Mouse (Mus musculus): Measurements from ENCODE around the gene Sec62. TPM values are rescaled to one million over a fixed set of nuclear protein-coding genes. Genes with fewer than 3 reads are reported as not detected.

Gene Sec62
- 51.7 and 52.8 TPM in 2 replicates for polyA plus RNA-seq (2012; rRNA removed)

DNA sequence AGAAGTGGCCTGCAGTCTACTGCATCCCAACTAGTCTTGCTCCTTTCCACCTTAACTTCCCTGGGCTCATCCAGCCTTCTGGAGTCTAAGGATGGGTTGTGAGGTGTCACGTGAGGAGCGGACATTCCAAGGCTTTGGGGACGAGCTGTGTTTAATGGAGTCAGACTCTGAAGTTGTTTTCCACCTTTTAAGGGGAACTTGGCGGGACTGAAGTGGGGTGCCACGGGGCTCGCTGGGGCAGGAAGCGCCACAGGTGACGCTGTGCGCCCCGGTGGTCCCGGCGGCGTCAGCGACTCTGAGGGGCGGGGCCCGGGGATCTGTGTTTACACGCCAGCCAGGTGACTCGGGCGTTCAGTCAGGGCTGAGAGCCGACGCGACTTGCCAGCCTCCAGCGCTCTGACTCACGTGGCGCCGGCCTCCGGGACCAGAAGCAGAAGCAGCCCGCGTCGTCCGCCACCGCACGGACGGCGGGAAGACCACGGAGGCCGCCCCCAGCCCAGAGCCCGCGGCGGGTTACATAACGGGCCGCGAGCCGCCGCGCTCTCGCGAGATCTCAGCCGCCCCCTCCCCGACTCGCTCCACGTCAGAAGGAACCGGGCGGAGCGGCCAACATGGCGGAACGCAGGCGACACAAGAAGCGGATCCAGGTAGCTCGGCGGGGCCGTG, at the start of gene Sec62:
Gene Sec62 (plus strand): TSS at position 139 of the 666 bp plus-strand sequence.

DNA sequence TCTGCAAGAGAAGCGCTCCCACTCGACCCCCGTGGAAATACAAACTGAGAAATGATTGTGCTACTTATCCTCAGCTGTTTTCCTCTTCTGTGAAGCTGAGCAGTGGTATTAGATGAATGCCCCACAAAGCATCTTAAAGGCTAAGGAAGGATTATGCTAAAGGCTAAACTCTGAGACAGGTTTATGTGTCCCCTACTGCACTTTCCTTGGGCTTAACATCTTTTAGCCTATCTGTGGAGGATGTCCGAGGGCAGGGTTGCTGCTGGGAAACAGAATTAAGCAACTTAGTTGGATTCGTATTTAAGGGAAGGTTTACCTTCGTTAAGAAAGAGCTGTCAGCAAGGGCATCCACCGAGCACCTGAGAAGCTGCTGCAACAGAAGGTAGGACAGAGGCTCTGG, 46.7 kb upstream of the Sec62 start, which contains the start of gene Samd7:
Gene Samd7 (plus strand): TSS at position 288 of the 400 bp plus-strand sequence.

DNA sequence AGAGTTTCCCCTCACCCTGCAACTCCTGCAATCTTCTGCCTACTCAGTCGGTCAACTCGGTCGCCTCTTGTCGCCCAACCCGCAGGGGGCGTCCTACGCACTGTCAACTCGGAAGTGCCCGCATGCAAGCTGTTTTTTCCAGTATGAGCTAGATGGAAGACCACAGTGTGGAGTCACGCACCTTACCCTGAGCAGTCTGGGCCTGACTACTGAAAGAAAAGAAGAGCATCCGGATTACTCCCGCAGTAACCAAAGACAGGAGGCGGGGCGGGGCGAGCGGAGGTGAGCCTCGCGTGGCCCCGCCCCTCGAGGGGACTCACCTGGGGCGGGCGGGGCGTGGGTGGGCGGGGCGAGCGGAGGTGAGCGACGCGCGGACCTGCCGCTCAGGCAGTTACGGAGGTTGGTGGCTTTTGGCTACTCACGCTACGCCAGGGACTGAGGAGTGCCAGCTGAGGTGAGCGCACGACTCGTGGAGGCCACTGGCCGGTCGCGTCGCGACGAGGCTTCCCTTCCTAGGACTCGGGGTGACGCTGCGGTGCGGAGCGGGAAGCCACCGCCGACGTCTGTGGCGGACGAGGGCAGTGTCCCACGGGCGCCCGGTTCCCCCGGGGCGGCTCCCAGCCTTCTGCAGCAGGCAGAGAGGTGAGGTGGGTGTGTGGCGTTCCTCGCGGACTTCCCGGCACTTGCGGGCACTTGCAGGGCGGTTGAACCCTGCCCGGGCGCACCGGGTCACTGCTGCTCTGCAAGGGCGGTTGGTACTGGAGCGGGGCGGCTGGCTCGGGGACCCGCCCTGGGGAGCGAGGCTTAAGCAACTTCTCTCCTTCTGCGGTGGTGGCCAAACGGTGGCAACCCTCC, 63.2 kb downstream of the Sec62 start, which contains the start of gene Gpr160:
Gene Gpr160 (plus strand): TSS at position 347 of the 855 bp plus-strand sequence.

Other genes with a start within 250 kb of the Sec62 start
- gene Mecom, start 244.9 kb upstream of the Sec62 start, polyA plus RNA-seq (2012; rRNA removed) = 4.8 and 9.6 TPM in 2 replicates
- 0.13 and 0.15 TPM in 2 replicates for gene Actrt3, start 192.9 kb upstream of the Sec62 start, polyA plus RNA-seq (2012; rRNA removed)
- 22.0 and 25.5 TPM in 2 replicates for gene Mynn, start 190.8 kb upstream of the Sec62 start, polyA plus RNA-seq (2012; rRNA removed)
- gene Lrriq4, start 148.4 kb upstream of the Sec62 start, polyA plus RNA-seq (2012; rRNA removed) = not detected in 2 replicates
- gene Lrrc34, start 145.0 kb upstream of the Sec62 start, polyA plus RNA-seq (2012; rRNA removed) = 0.53 and 0.58 TPM in 2 replicates
- gene Lrrc31, start 93.0 kb upstream of the Sec62 start, polyA plus RNA-seq (2012; rRNA removed) = 0.10 TPM in 1 of 2 replicates, not detected in the other
- 0.05 and 0.06 TPM in 2 replicates for gene Samd7, start 46.6 kb upstream of the Sec62 start, polyA plus RNA-seq (2012; rRNA removed)
- 0.69 and 0.90 TPM in 2 replicates for gene Gpr160, start 63.1 kb downstream of the Sec62 start, polyA plus RNA-seq (2012; rRNA removed)
- gene Phc3, start 176.5 kb downstream of the Sec62 start, polyA plus RNA-seq (2012; rRNA removed) = 16.3 and 17.6 TPM in 2 replicates
- 34.0 and 37.1 TPM in 2 replicates for gene Prkci, start 202.9 kb downstream of the Sec62 start, polyA plus RNA-seq (2012; rRNA removed)

Measured in central nervous system, embryonic 14 days (tissue).